In genomic region chr9:79004296-79004980, GRCm38 (mm10) we compare ENCODE assay signal across 15 mouse cellular contexts.
A peak's percentile ranks its signal among the peaks of the same experiment; 100 is the strongest.
DNase-seq lines count a peak whose midpoint lies in the region; ATAC-seq lines count a peak whose summit lies in the region.
"Had no signal": no experiment of that assay in that cellular context is flagged by ENCODE, and none has a peak within 500 bp of the region (broad histone marks: within the 10 kb centered on the region; RNA-seq: fewer than 3 reads in every experiment).

No protein-coding gene starts in this region.

- no peak overlapping the region for H3K27ac ChIP-seq in forebrain, embryonic 15.5 days (replicated peaks)
- no peak overlapping the region for H3K27ac ChIP-seq in forebrain, embryonic 12.5 days

- no peak overlapping the region for H3K9ac ChIP-seq in forebrain, embryonic 15.5 days (replicated peaks)
- H3K9ac ChIP-seq in forebrain, embryonic 12.5 days: no peak overlapping the region

- no peak overlapping the region for H3K4me3 ChIP-seq in forebrain, embryonic 15.5 days
- no peak overlapping the region for H3K4me3 ChIP-seq in forebrain, embryonic 12.5 days (replicated peaks)
- H3K4me3 ChIP-seq: myocyte had no signal

- no peaks in the 10 kb centered on the region for H3K36me3 ChIP-seq in forebrain, embryonic 15.5 days
- no peaks in the 10 kb centered on the region for H3K36me3 ChIP-seq in forebrain, embryonic 12.5 days (replicated peaks)
- H3K36me3 ChIP-seq: G1E had no signal

- peak; percentile 56 to 57 for DNase-seq in right cerebral cortex, postnatal 10 days (ENCODE audit: low spot score in 2 of 2)
- DNase-seq in right cerebral cortex, postnatal 36 days (ENCODE audit: low spot score in 2 of 2): no peak
- DNase-seq in layer of hippocampus, adult 11-12 months (ENCODE audit: low spot score): peak; percentile 67
- peak; percentile 18 for DNase-seq in right cerebral cortex, postnatal 4 days
- DNase-seq in gastrocnemius, postnatal 4 days (ENCODE audit: low spot score in 2 of 2): no peak
- DNase-seq in spleen, postnatal 14 days (ENCODE audit: low spot score in 2 of 2): no peak
- DNase-seq: heart, adult 18-20 months; heart, postnatal 14 days; liver; thymus, postnatal 25 days had no signal

- no peak overlapping the region for H3K4me2 ChIP-seq in forebrain, embryonic 15.5 days (replicated peaks)
- no peak overlapping the region for H3K4me2 ChIP-seq in forebrain, embryonic 12.5 days

- H3K4me1 ChIP-seq in forebrain, embryonic 15.5 days: no peaks in the 10 kb centered on the region
- no peaks in the 10 kb centered on the region for H3K4me1 ChIP-seq in forebrain, embryonic 12.5 days

- H3K27me3 ChIP-seq in forebrain, embryonic 15.5 days: no peaks in the 10 kb centered on the region
- no peaks in the 10 kb centered on the region for H3K27me3 ChIP-seq in forebrain, embryonic 12.5 days

- ATAC-seq in forebrain, embryonic 15.5 days (replicated peaks): peak; percentile 97
- ATAC-seq in forebrain, embryonic 12.5 days (ENCODE audit: low FRiP score): no peak
- ATAC-seq: intestine, postnatal 0 days had no signal

- H3K9me3 ChIP-seq in forebrain, embryonic 15.5 days: no peaks in the 10 kb centered on the region
- H3K9me3 ChIP-seq in forebrain, embryonic 12.5 days: no peaks in the 10 kb centered on the region
- H3K9me3 ChIP-seq: G1E had no signal

- 43% methylated on average over 3 of the region's 3 CpGs for WGBS in forebrain, embryonic 15.5 days
- 88% methylated on average over 3 of the region's 3 CpGs for WGBS in forebrain, embryonic 12.5 days

Comparison
In these comparisons a context has a peak if more than half of its experiments do, and no peak if none do; other contexts are left out.
1. DNase-seq: peak in right cerebral cortex, postnatal 10 days (2 of 2), layer of hippocampus, adult 11-12 months (single experiment) and right cerebral cortex, postnatal 4 days (single experiment); none in right cerebral cortex, postnatal 36 days (0 of 2), gastrocnemius, postnatal 4 days (0 of 2) and spleen, postnatal 14 days (0 of 2).